Mouse (Mus musculus): Measurements from ENCODE around the gene Cnksr3. TPM values are rescaled to one million over a fixed set of nuclear protein-coding genes. Genes with fewer than 3 reads are reported as not detected.

The Cnksr3 gene
- total and polyA plus RNA-seq, 3 experiments: not detected

DNA sequence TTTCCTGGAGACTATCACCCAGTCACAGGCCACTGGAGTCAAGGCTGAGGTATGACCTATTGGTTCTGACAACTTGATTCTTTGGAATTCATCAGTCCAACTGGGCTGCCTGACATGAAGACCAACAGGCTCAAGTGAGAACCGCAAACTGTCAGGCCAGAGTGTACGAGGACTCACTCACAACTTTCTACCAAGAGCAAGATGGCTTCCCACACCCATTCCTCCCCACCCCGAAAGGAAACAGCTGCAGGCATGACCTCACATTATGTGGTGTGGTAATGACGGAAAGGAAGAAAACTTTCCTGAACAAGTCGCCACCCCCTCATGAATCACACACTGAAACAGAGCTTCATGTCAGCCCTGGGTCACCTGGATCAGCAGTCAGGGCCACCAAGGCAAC, 66.4 kb downstream of the Cnksr3 start:
- Histone ChIP-seq H3K4me3 (ENCODE audit: low read depth, low read length) (no peak overlapping the region), H3K27me3 (ENCODE audit: insufficient read depth, low read length) (no peaks in the 10 kb centered on the region), H3K36me3 (replicated peaks) (no peaks in the 10 kb centered on the region), H3K4me1 (ENCODE audit: insufficient read depth, low read depth, low read length) (no peaks in the 10 kb centered on the region), H3K9me3 (replicated peaks) (no peaks in the 10 kb centered on the region)
- DNase-seq (ENCODE audit: low spot score) (no peak), ATAC-seq (ENCODE audit: extremely low read depth, insufficient number of reproducible peaks, low FRiP score, poor library complexity, severe bottlenecking) (no peak)
- no peak for TF ChIP-seq TAL1 (conservative IDR thresholded peaks at IDR 0.05; ENCODE audit: low read depth, low read length)
- no peak for TF ChIP-seq CTCF (IDR thresholded peaks at IDR 0.05; ENCODE audit: low read depth, low read length)
- TF ChIP-seq GATA1 (IDR thresholded peaks at IDR 0.05; ENCODE audit: borderline replicate concordance, low read length): no peak
- TF ChIP-seq GATA2 (IDR thresholded peaks at IDR 0.05; ENCODE audit: borderline replicate concordance, low read depth, low read length): no peak
- TF ChIP-seq POLR2AphosphoS5 (IDR thresholded peaks at IDR 0.05; ENCODE audit: insufficient replicate concordance, low read depth, low read length): no peak

- H3K4me3 ChIP-seq (ENCODE audit: low read depth, low read length): no peak overlapping the region
- TF ChIP-seq CTCF (IDR thresholded peaks at IDR 0.05; ENCODE audit: low read depth, low read length) (no peak), GATA2 (IDR thresholded peaks at IDR 0.05; ENCODE audit: borderline replicate concordance, low read depth, low read length) (no peak), TAL1 (conservative IDR thresholded peaks at IDR 0.05; ENCODE audit: low read depth, low read length) (no peak), GATA1 (IDR thresholded peaks at IDR 0.05; ENCODE audit: borderline replicate concordance, low read length) (no peak), POLR2AphosphoS5 (IDR thresholded peaks at IDR 0.05; ENCODE audit: insufficient replicate concordance, low read depth, low read length) (no peak)
- no peaks in the 10 kb centered on the region for H3K27me3 ChIP-seq (ENCODE audit: insufficient read depth, low read length)
- no peaks in the 10 kb centered on the region for H3K36me3 ChIP-seq (replicated peaks)
- H3K9me3 ChIP-seq (replicated peaks): no peaks in the 10 kb centered on the region
- H3K4me1 ChIP-seq (ENCODE audit: insufficient read depth, low read depth, low read length): no peaks in the 10 kb centered on the region
- no peak for ATAC-seq (ENCODE audit: extremely low read depth, insufficient number of reproducible peaks, low FRiP score, poor library complexity, severe bottlenecking)
- DNase-seq (ENCODE audit: low spot score): no peak
Observed at GRCm38 (mm10) chr10:7144081-7144783, 67.8 kb downstream of the Cnksr3 start.

DNA sequence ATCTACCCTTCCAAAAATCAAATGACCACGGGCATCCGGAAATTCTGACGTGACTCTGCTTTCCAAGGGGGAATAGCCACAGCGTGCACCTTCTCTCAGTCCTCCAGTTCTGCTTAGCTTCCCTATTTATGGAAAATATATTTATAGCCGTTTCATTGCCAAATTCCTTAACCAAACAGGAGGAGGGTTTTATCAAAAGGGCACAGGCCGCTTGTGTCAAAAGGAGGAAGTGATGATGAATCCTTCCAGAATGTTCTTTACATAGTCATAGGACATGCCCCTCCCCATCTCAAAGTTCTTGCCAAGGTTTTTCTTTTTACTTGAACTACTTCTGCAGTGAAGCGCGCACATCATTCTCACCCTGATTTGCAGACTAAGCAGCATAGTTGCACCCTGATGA, 69.8 kb downstream of the Cnksr3 start:
- no peaks in the 10 kb centered on the region for H3K27me3 ChIP-seq (ENCODE audit: insufficient read depth, low read length)
- TF ChIP-seq POLR2AphosphoS5 (IDR thresholded peaks at IDR 0.05; ENCODE audit: insufficient replicate concordance, low read depth, low read length) (no peak), CTCF (IDR thresholded peaks at IDR 0.05; ENCODE audit: low read depth, low read length) (no peak), TAL1 (conservative IDR thresholded peaks at IDR 0.05; ENCODE audit: low read depth, low read length) (no peak), GATA1 (IDR thresholded peaks at IDR 0.05; ENCODE audit: borderline replicate concordance, low read length) (no peak), GATA2 (IDR thresholded peaks at IDR 0.05; ENCODE audit: borderline replicate concordance, low read depth, low read length) (no peak)
- H3K36me3 ChIP-seq (replicated peaks): no peaks in the 10 kb centered on the region
- no peak for ATAC-seq (ENCODE audit: extremely low read depth, insufficient number of reproducible peaks, low FRiP score, poor library complexity, severe bottlenecking)
- no peaks in the 10 kb centered on the region for H3K9me3 ChIP-seq (replicated peaks)
- no peaks in the 10 kb centered on the region for H3K4me1 ChIP-seq (ENCODE audit: insufficient read depth, low read depth, low read length)
- no peak overlapping the region for H3K4me3 ChIP-seq (ENCODE audit: low read depth, low read length)
- no peak for DNase-seq (ENCODE audit: low spot score)

GRCm38 (mm10) chr10:7140282-7140681, 71.8 kb downstream of the Cnksr3 start:
- TF ChIP-seq TAL1 (conservative IDR thresholded peaks at IDR 0.05; ENCODE audit: low read depth, low read length) (no peak), GATA1 (IDR thresholded peaks at IDR 0.05; ENCODE audit: borderline replicate concordance, low read length) (no peak), CTCF (IDR thresholded peaks at IDR 0.05; ENCODE audit: low read depth, low read length) (no peak), POLR2AphosphoS5 (IDR thresholded peaks at IDR 0.05; ENCODE audit: insufficient replicate concordance, low read depth, low read length) (no peak), GATA2 (IDR thresholded peaks at IDR 0.05; ENCODE audit: borderline replicate concordance, low read depth, low read length) (no peak)
- Histone ChIP-seq H3K4me3 (ENCODE audit: low read depth, low read length) (no peak overlapping the region), H3K4me1 (ENCODE audit: insufficient read depth, low read depth, low read length) (no peaks in the 10 kb centered on the region), H3K27me3 (ENCODE audit: insufficient read depth, low read length) (no peaks in the 10 kb centered on the region), H3K36me3 (replicated peaks) (no peaks in the 10 kb centered on the region), H3K9me3 (replicated peaks) (no peaks in the 10 kb centered on the region)
- DNase-seq (ENCODE audit: low spot score): no peak
- no peak for ATAC-seq (ENCODE audit: extremely low read depth, insufficient number of reproducible peaks, low FRiP score, poor library complexity, severe bottlenecking)

DNA sequence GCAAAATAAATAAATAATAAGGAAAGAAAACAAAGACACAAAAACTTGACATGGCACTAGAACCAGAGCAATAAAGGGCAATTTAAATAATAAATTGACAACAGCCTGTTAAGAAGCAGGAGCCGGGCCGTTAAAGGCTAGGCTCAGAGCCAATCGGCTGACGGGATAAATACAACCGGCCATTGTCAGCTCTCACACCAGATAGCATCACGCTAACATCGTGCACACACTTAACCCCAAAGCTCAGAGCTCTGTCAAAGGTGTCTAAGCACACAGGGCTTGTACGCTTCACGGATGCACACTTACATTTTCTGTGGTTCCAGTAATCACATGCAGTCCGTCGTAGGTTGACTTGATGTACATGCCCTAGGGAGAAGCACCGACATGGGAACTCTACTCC, 74.0 kb downstream of the Cnksr3 start:
- DNase-seq (ENCODE audit: low spot score): no peak
- Histone ChIP-seq H3K4me1 (ENCODE audit: insufficient read depth, low read depth, low read length) (no peaks in the 10 kb centered on the region), H3K4me3 (ENCODE audit: low read depth, low read length) (no peak overlapping the region), H3K36me3 (replicated peaks) (no peaks in the 10 kb centered on the region), H3K27me3 (ENCODE audit: insufficient read depth, low read length) (no peaks in the 10 kb centered on the region), H3K9me3 (replicated peaks) (no peaks in the 10 kb centered on the region)
- no peak for TF ChIP-seq TAL1 (conservative IDR thresholded peaks at IDR 0.05; ENCODE audit: low read depth, low read length)
- no peak for TF ChIP-seq GATA2 (IDR thresholded peaks at IDR 0.05; ENCODE audit: borderline replicate concordance, low read depth, low read length)
- no peak for TF ChIP-seq POLR2AphosphoS5 (IDR thresholded peaks at IDR 0.05; ENCODE audit: insufficient replicate concordance, low read depth, low read length)
- no peak for TF ChIP-seq CTCF (IDR thresholded peaks at IDR 0.05; ENCODE audit: low read depth, low read length)
- TF ChIP-seq GATA1 (IDR thresholded peaks at IDR 0.05; ENCODE audit: borderline replicate concordance, low read length): no peak
- no peak for ATAC-seq (ENCODE audit: extremely low read depth, insufficient number of reproducible peaks, low FRiP score, poor library complexity, severe bottlenecking)

DNA sequence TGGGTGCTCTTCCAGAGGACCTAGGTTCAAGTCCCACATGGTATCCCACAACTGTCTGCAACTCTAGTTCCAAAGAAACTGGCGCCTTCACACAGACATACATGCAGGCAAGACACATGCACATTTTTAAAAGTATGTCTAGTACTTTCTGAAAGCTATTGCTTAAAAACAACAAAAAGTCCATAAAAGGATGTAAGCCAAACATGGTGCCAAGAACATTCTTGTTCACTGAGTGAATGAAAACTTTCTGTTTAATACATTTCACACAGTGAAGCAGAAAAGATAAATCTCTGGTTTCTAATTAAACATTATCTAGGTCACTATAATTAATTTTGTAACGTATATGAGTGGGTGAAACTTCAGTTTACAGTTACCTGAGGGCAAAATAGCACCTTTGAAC, 76.3 kb downstream of the Cnksr3 start:
- TF ChIP-seq GATA1 (IDR thresholded peaks at IDR 0.05; ENCODE audit: borderline replicate concordance, low read length) (no peak), GATA2 (IDR thresholded peaks at IDR 0.05; ENCODE audit: borderline replicate concordance, low read depth, low read length) (no peak), CTCF (IDR thresholded peaks at IDR 0.05; ENCODE audit: low read depth, low read length) (no peak), TAL1 (conservative IDR thresholded peaks at IDR 0.05; ENCODE audit: low read depth, low read length) (no peak), POLR2AphosphoS5 (IDR thresholded peaks at IDR 0.05; ENCODE audit: insufficient replicate concordance, low read depth, low read length) (no peak)
- Histone ChIP-seq H3K36me3 (replicated peaks) (no peaks in the 10 kb centered on the region), H3K9me3 (replicated peaks) (no peaks in the 10 kb centered on the region), H3K4me1 (ENCODE audit: insufficient read depth, low read depth, low read length) (no peaks in the 10 kb centered on the region), H3K27me3 (ENCODE audit: insufficient read depth, low read length) (no peaks in the 10 kb centered on the region), H3K4me3 (ENCODE audit: low read depth, low read length) (no peak overlapping the region)
- DNase-seq (ENCODE audit: low spot score) (no peak), ATAC-seq (ENCODE audit: extremely low read depth, insufficient number of reproducible peaks, low FRiP score, poor library complexity, severe bottlenecking) (no peak)

Measured in G1E (cell line).